Mouse (Mus musculus) E14TG2a.4 (cell line): ENCODE measurements around the gene Dph5.

Experiments
- CTCF ChIP-seq: conservative IDR thresholded peaks from 2 replicates; pipeline ENCODE4 v1.5.1; 2014; ENCODE audit warnings: low read length
- NANOG ChIP-seq: IDR thresholded peaks from 2 replicates; pipeline ENCODE4 v1.6.1; 2014; ENCODE audit warnings: borderline replicate concordance, low read length, mixed read lengths
- POU5F1 ChIP-seq: IDR thresholded peaks from 2 replicates; pipeline ENCODE4 v1.6.1; 2014; ENCODE audit warnings: low read length, borderline replicate concordance

DNA sequence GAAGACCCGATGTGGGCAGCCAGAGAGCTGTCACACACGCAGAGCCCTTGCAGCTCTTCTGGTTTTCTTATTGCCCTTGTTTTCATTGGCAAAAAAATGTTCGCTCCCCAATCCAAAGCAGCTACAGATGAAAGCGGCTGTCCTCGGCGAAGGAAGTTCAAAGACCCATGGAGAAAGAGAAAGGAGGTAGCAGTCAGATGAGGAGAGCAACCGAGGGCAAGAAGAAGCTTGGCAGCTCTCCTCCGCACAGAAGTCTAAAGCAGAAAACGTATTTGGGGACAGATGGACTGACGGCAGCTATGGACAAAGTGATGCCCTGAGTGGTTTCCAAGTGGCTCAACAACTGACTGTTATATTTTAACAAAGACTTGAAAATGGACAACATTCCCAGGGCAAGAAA is 32.1 kb upstream of the Dph5 start:
- TF ChIP-seq CTCF = no peak
- TF ChIP-seq NANOG = no peak
- no peak for TF ChIP-seq POU5F1
